Mouse (Mus musculus): Measurements from ENCODE around the gene Esam. TPM values are rescaled to one million over a fixed set of nuclear protein-coding genes. Genes with fewer than 3 reads are reported as not detected.

Esam gene
- 28.2 and 28.8 TPM in 2 replicates for polyA plus RNA-seq (2012; rRNA removed)

GRCm38 (mm10) chr9:37527396-37528224 is at the start of gene Esam:
Gene Esam, plus strand, starts transcription at chr9:37528078.
- Histone ChIP-seq H3K27me3 (ENCODE audit: control insufficient read depth, insufficient read depth, low read length) (no peaks in the 10 kb centered on the region), H3K4me3 (replicated peaks; ENCODE audit: insufficient read depth, low read depth, low read length) (peak within 1 kb of the TSS; percentile 34), H3K27ac (ENCODE audit: insufficient read depth, low read length) (no peak within 1 kb of the TSS; the same call in 1 of the 2 replicates), H3K4me1 (ENCODE audit: control insufficient read depth, insufficient read depth, low read length) (peaks cover 13% of the 10 kb centered on the region)
- peak in 1 of 2 experiments; percentile 25 for DNase-seq
- 30% methylated on average over 41 of the region's 41 CpGs for WGBS
- TF ChIP-seq CTCF (IDR thresholded peaks at IDR 0.05; ENCODE audit: borderline replicate concordance, insufficient read depth, low read depth, low read length) (no peak), POLR2A (IDR thresholded peaks at IDR 0.05; ENCODE audit: borderline replicate concordance, insufficient read depth, low read length) (no peak)

- no peak for DNase-seq
- Histone ChIP-seq H3K4me1 (ENCODE audit: control insufficient read depth, insufficient read depth, low read length) (no peaks in the 10 kb centered on the region; the same call in 1 of the 2 replicates), H3K27ac (ENCODE audit: insufficient read depth, low read length) (no peak overlapping the region), H3K4me3 (replicated peaks; ENCODE audit: insufficient read depth, low read depth, low read length) (no peak overlapping the region), H3K27me3 (ENCODE audit: control insufficient read depth, insufficient read depth, low read length) (no peaks in the 10 kb centered on the region)
- 75% methylated on average over 5 of the region's 5 CpGs for WGBS
- TF ChIP-seq POLR2A (IDR thresholded peaks at IDR 0.05; ENCODE audit: borderline replicate concordance, insufficient read depth, low read length) (no peak), CTCF (IDR thresholded peaks at IDR 0.05; ENCODE audit: borderline replicate concordance, insufficient read depth, low read depth, low read length) (no peak)
Measured at GRCm38 (mm10) chr9:37485146-37485545, 42.7 kb upstream of the Esam start.

- no peak for TF ChIP-seq CTCF (IDR thresholded peaks at IDR 0.05; ENCODE audit: borderline replicate concordance, insufficient read depth, low read depth, low read length)
- no peak for TF ChIP-seq POLR2A (IDR thresholded peaks at IDR 0.05; ENCODE audit: borderline replicate concordance, insufficient read depth, low read length)
- H3K27ac ChIP-seq (ENCODE audit: insufficient read depth, low read length): no peak overlapping the region
- no peak for DNase-seq
- peak overlapping the region; percentile 86 for H3K4me3 ChIP-seq (replicated peaks; ENCODE audit: insufficient read depth, low read depth, low read length)
- WGBS: 55% methylated on average over 4 of the region's 4 CpGs
- H3K4me1 ChIP-seq (ENCODE audit: control insufficient read depth, insufficient read depth, low read length): no peaks in the 10 kb centered on the region; the same call in 1 of the 2 replicates
- no peaks in the 10 kb centered on the region for H3K27me3 ChIP-seq (ENCODE audit: control insufficient read depth, insufficient read depth, low read length)
Measured at GRCm38 (mm10) chr9:37488041-37488440, 39.8 kb upstream of the Esam start.

- WGBS: 1% methylated on average over 44 of the region's 44 CpGs
Measured at GRCm38 (mm10) chr9:37488611-37489396, 39.1 kb upstream of the Esam start, which contains the start of gene Msantd2. Gene Msantd2, plus strand, starts transcription at chr9:37489319.

GRCm38 (mm10) chr9:37489446-37490120 is 38.3 kb upstream of the Esam start:
- Histone ChIP-seq H3K27me3 (ENCODE audit: control insufficient read depth, insufficient read depth, low read length) (no peaks in the 10 kb centered on the region), H3K4me1 (ENCODE audit: control insufficient read depth, insufficient read depth, low read length) (no peaks in the 10 kb centered on the region; the same call in 1 of the 2 replicates), H3K4me3 (replicated peaks; ENCODE audit: insufficient read depth, low read depth, low read length) (peak overlapping the region; percentile 86), H3K27ac (ENCODE audit: insufficient read depth, low read length) (peak overlapping the region; percentile 98)
- peak; percentile 33 to 58 for DNase-seq
- TF ChIP-seq POLR2A (IDR thresholded peaks at IDR 0.05; ENCODE audit: borderline replicate concordance, insufficient read depth, low read length) (no peak), CTCF (IDR thresholded peaks at IDR 0.05; ENCODE audit: borderline replicate concordance, insufficient read depth, low read depth, low read length) (no peak)
- 1% methylated on average over 74 of the region's 75 CpGs for whole genome bisulfite sequencing

More at GRCm38 (mm10) chr9:37488611-37489396, 39.1 kb upstream of the Esam start, which contains the start of gene Msantd2:
- H3K27ac ChIP-seq (ENCODE audit: insufficient read depth, low read length): peak within 1 kb of the TSS; percentile 98
- peak; percentile 77 for TF ChIP-seq POLR2A (IDR thresholded peaks at IDR 0.05; ENCODE audit: borderline replicate concordance, insufficient read depth, low read length)
- no peak for TF ChIP-seq CTCF (IDR thresholded peaks at IDR 0.05; ENCODE audit: borderline replicate concordance, insufficient read depth, low read depth, low read length)
- H3K27me3 ChIP-seq (ENCODE audit: control insufficient read depth, insufficient read depth, low read length): no peaks in the 10 kb centered on the region
- H3K4me3 ChIP-seq (replicated peaks; ENCODE audit: insufficient read depth, low read depth, low read length): peak within 1 kb of the TSS; percentile 86
- peak; percentile 89 to 93 for DNase-seq
- H3K4me1 ChIP-seq (ENCODE audit: control insufficient read depth, insufficient read depth, low read length): no peaks in the 10 kb centered on the region; the same call in 1 of the 2 replicates

- WGBS: 82% methylated on average over 3 of the region's 3 CpGs
- Histone ChIP-seq H3K27ac (ENCODE audit: insufficient read depth, low read length) (no peak overlapping the region), H3K27me3 (ENCODE audit: control insufficient read depth, insufficient read depth, low read length) (no peaks in the 10 kb centered on the region), H3K4me3 (replicated peaks; ENCODE audit: insufficient read depth, low read depth, low read length) (no peak overlapping the region), H3K4me1 (ENCODE audit: control insufficient read depth, insufficient read depth, low read length) (no peaks in the 10 kb centered on the region)
- TF ChIP-seq POLR2A (IDR thresholded peaks at IDR 0.05; ENCODE audit: borderline replicate concordance, insufficient read depth, low read length): no peak
- no peak for DNase-seq
Measured at GRCm38 (mm10) chr9:37495761-37496160, 32.1 kb upstream of the Esam start.

- Histone ChIP-seq H3K4me3 (replicated peaks; ENCODE audit: insufficient read depth, low read depth, low read length) (no peak overlapping the region), H3K4me1 (ENCODE audit: control insufficient read depth, insufficient read depth, low read length) (no peaks in the 10 kb centered on the region), H3K27ac (ENCODE audit: insufficient read depth, low read length) (no peak overlapping the region), H3K27me3 (ENCODE audit: control insufficient read depth, insufficient read depth, low read length) (no peaks in the 10 kb centered on the region)
- DNase-seq: no peak
- TF ChIP-seq CTCF (IDR thresholded peaks at IDR 0.05; ENCODE audit: borderline replicate concordance, insufficient read depth, low read depth, low read length): no peak
- TF ChIP-seq POLR2A (IDR thresholded peaks at IDR 0.05; ENCODE audit: borderline replicate concordance, insufficient read depth, low read length): no peak
Measured at GRCm38 (mm10) chr9:37496325-37496724, 31.6 kb upstream of the Esam start.
